Mouse (Mus musculus): Measurements from ENCODE around the gene Rps11. TPM values are rescaled to one million over a fixed set of nuclear protein-coding genes. Genes with fewer than 3 reads are reported as not detected.
A peak's percentile ranks its signal among the peaks of the same experiment; 100 is the strongest.

The Rps11 gene
- total and polyA plus RNA-seq, 2 experiments from 2014 or later = 814 to 1,229 TPM

DNA sequence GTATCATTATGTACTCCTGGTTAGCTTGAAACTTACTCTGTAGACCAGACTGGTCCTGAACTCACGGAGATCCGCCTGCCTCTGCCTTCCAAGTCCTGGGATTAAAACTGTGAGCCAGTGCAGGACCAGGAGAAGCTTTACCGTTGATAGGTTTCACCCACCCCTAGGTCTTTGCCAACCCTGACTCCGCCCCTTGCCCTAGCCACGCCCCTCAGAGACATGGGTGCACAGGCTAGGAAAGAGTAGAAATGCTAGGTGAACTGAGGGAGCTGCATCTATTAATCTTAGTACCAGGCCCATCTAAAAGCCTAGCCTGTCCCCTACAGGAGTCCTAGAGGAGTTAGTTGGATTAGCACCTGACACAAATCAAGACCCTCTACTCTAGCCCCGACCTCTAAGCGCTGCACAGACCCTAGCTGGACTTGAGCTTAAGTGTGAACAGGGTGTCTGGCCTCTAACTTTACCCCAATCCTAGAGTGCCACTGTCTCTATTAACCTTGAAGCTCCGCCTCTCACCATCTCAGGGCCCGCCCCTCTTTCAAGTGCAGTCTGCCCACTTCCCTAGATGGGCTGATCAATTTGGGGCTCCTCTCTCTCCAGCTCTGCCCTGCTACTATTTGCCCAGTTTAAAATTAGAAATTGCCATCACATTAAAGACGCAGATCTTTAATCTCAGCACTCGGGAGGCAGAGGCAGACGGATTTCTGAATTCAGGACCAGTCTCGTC is 33.8 kb downstream of the Rps11 start:
- ATAC-seq = no peak
- no peak overlapping the region for H3K27ac ChIP-seq (ENCODE audit: low read depth, low read length)
- 82% methylated on average over 13 of the region's 13 CpGs for WGBS

GRCm38 (mm10) chr7:45088597-45088996 is 35.6 kb downstream of the Rps11 start:
- TF ChIP-seq CTCF (IDR thresholded peaks at IDR 0.05; ENCODE audit: low read depth) = no peak
- no peak overlapping the region for H3K9ac ChIP-seq
- H3K4me3 ChIP-seq (ENCODE audit: low read depth, low read length) = no peak overlapping the region
- 0 out of 2 replicates have a peak, but pooled peaks cover 12% of the 10 kb centered on the region for H3K36me3 ChIP-seq (ENCODE audit: insufficient read depth)
- no peak overlapping the region for H3K4me2 ChIP-seq (ENCODE audit: low read depth)
- no peaks in the 10 kb centered on the region for H3K9me3 ChIP-seq (ENCODE audit: low read length)
- H3K27me3 ChIP-seq (ENCODE audit: insufficient read depth, low read length) = no peaks in the 10 kb centered on the region
- no peak overlapping the region for H3K27ac ChIP-seq (ENCODE audit: low read depth, low read length)
- H3K4me1 ChIP-seq (ENCODE audit: insufficient read depth) = no peaks in the 10 kb centered on the region
- no peak for DNase-seq
- 97% methylated on average over 17 of the region's 17 CpGs for WGBS
- no peak for ATAC-seq

More for the DNA sequence above, 33.8 kb downstream of the Rps11 start:
- H3K27me3 ChIP-seq (ENCODE audit: insufficient read depth, low read length) = no peaks in the 10 kb centered on the region
- DNase-seq = no peak
- TF ChIP-seq CTCF (IDR thresholded peaks at IDR 0.05; ENCODE audit: low read depth) = no peak
- no peak overlapping the region for H3K4me3 ChIP-seq (ENCODE audit: low read depth, low read length)
- no peak overlapping the region for H3K9ac ChIP-seq
- no peaks in the 10 kb centered on the region for H3K9me3 ChIP-seq (ENCODE audit: low read length)
- H3K4me2 ChIP-seq (ENCODE audit: low read depth) = peak overlapping the region; percentile 62; the same call in 1 of the 2 replicates
- 0 out of 2 replicates have a peak, but pooled peaks cover 6% of the 10 kb centered on the region for H3K36me3 ChIP-seq (ENCODE audit: insufficient read depth)
- H3K4me1 ChIP-seq (ENCODE audit: insufficient read depth) = no peaks in the 10 kb centered on the region

DNA sequence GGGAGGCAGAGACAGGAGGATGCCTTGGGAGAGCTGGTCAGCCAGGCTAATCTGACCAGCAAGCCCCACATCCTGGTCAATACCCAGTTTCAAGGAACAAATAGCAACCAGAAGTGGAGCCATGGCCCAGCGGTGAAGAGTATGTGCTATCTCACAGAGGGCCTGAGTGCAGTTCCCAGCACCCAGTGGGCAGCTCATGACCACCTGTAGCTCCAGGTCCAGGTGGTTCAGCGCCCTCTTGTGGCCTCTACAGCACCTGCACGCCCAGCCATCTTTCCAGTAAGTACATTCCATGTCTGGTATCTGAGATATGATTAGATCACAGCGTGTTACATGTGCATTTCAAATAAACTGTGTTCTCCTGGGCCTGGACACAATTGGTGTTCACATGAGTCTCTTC is 38.2 kb downstream of the Rps11 start:
- WGBS = 79% methylated on average over 4 of the region's 4 CpGs
- H3K36me3 ChIP-seq (ENCODE audit: insufficient read depth) = 0 out of 2 replicates have a peak, but pooled peaks cover 12% of the 10 kb centered on the region
- peak; percentile 20; the same call in 1 of the 2 replicates for TF ChIP-seq CTCF (IDR thresholded peaks at IDR 0.05; ENCODE audit: low read depth)

DNA sequence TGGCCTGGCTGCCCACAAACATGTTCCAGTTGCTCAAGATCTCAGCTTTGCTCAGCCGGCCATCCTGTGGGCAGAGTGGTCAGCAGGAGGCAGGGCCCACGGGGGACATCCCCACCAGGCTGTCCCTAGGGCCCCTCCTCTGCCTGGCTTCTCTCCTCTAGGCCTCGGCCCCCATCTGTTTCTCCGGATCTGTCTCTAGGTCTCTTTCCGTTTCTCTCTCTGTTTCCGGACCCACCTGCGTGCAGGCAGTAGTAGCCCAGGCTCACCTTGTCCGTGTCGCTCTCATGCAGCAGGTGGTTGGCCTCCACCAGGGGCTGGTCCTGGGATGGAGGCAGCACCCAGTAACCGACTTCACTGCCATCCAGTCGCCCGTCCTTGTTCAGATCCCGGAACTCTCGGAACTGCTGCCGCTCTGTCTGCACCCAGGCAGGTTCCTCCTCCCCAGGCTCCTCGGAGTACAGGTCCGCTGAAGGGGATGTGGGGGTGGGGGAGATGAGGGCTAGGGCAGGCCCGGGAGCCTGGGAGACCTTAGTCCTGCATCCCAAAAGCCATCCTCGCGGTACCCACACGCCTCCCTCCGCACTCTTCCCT is 40.8 kb downstream of the Rps11 start:
- Histone ChIP-seq H3K36me3 (ENCODE audit: insufficient read depth) (0 out of 2 replicates have a peak, but pooled peaks cover 12% of the 10 kb centered on the region), H3K27me3 (ENCODE audit: insufficient read depth, low read length) (no peaks in the 10 kb centered on the region), H3K27ac (ENCODE audit: low read depth, low read length) (no peak overlapping the region), H3K4me2 (ENCODE audit: low read depth) (no peak overlapping the region), H3K4me1 (ENCODE audit: insufficient read depth) (no peaks in the 10 kb centered on the region), H3K9me3 (ENCODE audit: low read length) (no peaks in the 10 kb centered on the region), H3K9ac (no peak overlapping the region), H3K4me3 (ENCODE audit: low read depth, low read length) (no peak overlapping the region)
- WGBS = 88% methylated on average over 22 of the region's 22 CpGs
- TF ChIP-seq CTCF (IDR thresholded peaks at IDR 0.05; ENCODE audit: low read depth) = no peak
- DNase-seq = no peak
- no peak for ATAC-seq

More for the DNA sequence above, 38.2 kb downstream of the Rps11 start:
- no peak overlapping the region for H3K27ac ChIP-seq (ENCODE audit: low read depth, low read length)
- no peak overlapping the region for H3K9ac ChIP-seq
- DNase-seq (no peak), ATAC-seq (no peak)
- no peak overlapping the region for H3K4me2 ChIP-seq (ENCODE audit: low read depth)
- no peaks in the 10 kb centered on the region for H3K27me3 ChIP-seq (ENCODE audit: insufficient read depth, low read length)
- no peak overlapping the region for H3K4me3 ChIP-seq (ENCODE audit: low read depth, low read length)
- no peaks in the 10 kb centered on the region for H3K4me1 ChIP-seq (ENCODE audit: insufficient read depth)
- H3K9me3 ChIP-seq (ENCODE audit: low read length) = no peaks in the 10 kb centered on the region

GRCm38 (mm10) chr7:45082401-45083299 is 41.6 kb downstream of the Rps11 start:
- H3K4me1 ChIP-seq (ENCODE audit: insufficient read depth) = no peaks in the 10 kb centered on the region
- H3K4me2 ChIP-seq (ENCODE audit: low read depth) = no peak overlapping the region
- no peaks in the 10 kb centered on the region for H3K9me3 ChIP-seq (ENCODE audit: low read length)
- H3K27ac ChIP-seq (ENCODE audit: low read depth, low read length) = no peak overlapping the region
- TF ChIP-seq CTCF (IDR thresholded peaks at IDR 0.05; ENCODE audit: low read depth) = no peak
- WGBS = 75% methylated on average over 25 of the region's 25 CpGs
- H3K9ac ChIP-seq = no peak overlapping the region
- no peak overlapping the region for H3K4me3 ChIP-seq (ENCODE audit: low read depth, low read length)
- no peaks in the 10 kb centered on the region for H3K27me3 ChIP-seq (ENCODE audit: insufficient read depth, low read length)
- DNase-seq = no peak
- ATAC-seq = no peak
- H3K36me3 ChIP-seq (ENCODE audit: insufficient read depth) = peaks cover 15% of the 10 kb centered on the region; the same call in 1 of the 2 replicates

- DNase-seq = no peak
- 0 out of 2 replicates have a peak, but pooled peaks have one; percentile 14 for TF ChIP-seq CTCF (IDR thresholded peaks at IDR 0.05; ENCODE audit: low read depth)
- ATAC-seq = no peak
- Histone ChIP-seq H3K9me3 (ENCODE audit: low read length) (no peaks in the 10 kb centered on the region), H3K4me3 (ENCODE audit: low read depth, low read length) (no peak overlapping the region), H3K9ac (no peak overlapping the region), H3K4me1 (ENCODE audit: insufficient read depth) (no peaks in the 10 kb centered on the region), H3K27me3 (ENCODE audit: insufficient read depth, low read length) (no peaks in the 10 kb centered on the region), H3K4me2 (ENCODE audit: low read depth) (no peak overlapping the region), H3K36me3 (ENCODE audit: insufficient read depth) (peaks cover 24% of the 10 kb centered on the region), H3K27ac (ENCODE audit: low read depth, low read length) (no peak overlapping the region)
- WGBS = 46% methylated on average over 5 of the region's 5 CpGs
These were observed 43.2 kb downstream of the Rps11 start for GRCm38 (mm10) chr7:45081016-45081415.

Data from forebrain, postnatal 0 days (tissue).